Mouse (Mus musculus) bone marrow, adult 2 months (tissue): ENCODE measurements around the gene Gm21970. TPM values are rescaled to one million over a fixed set of nuclear protein-coding genes. Genes with fewer than 3 reads are reported as not detected.

Source experiments
- H3K27ac ChIP-seq: fragments of 200-500 bp; 2 replicates; pipeline ENCODE4 v1.5.1; 2012; ENCODE audit warnings: low read depth, mild to moderate bottlenecking, control low read depth, inconsistent platforms, low read length; ENCODE audit not compliant: control insufficient read depth, poor library complexity, insufficient read depth
- H3K4me1 ChIP-seq: fragments of 200-500 bp; 2 replicates; pipeline ENCODE4 v1.6.1; 2011; ENCODE audit warnings: low read length; ENCODE audit not compliant: control insufficient read depth, insufficient read depth
- H3K4me3 ChIP-seq: fragments of 200-500 bp; replicated peaks from 2 replicates; pipeline ENCODE3; 2011; ENCODE audit warnings: mild to moderate bottlenecking, low read depth, low read length, control low read depth; ENCODE audit not compliant: control insufficient read depth
- CTCF ChIP-seq: fragments of 200-500 bp; IDR thresholded peaks from 2 replicates; pipeline ENCODE4 v1.5.1; 2011; ENCODE audit warnings: low read length, control low read depth; ENCODE audit not compliant: control insufficient read depth, insufficient read depth
- POLR2A ChIP-seq: fragments of 200-500 bp; IDR thresholded peaks from 2 replicates; pipeline ENCODE4 v1.6.1; 2011; ENCODE audit warnings: low read depth, mild to moderate bottlenecking, control low read depth, low read length, borderline replicate concordance; ENCODE audit not compliant: control insufficient read depth
- WGBS: fragments of 180-500 bp; shearing (Covaris S2); methylation state at CpG from one replicate; pipeline ENCODE4 v1.1.7; 2018; 5-methylcytosine and 5-hydroxymethylcytosine counted together
- polyA plus RNA-seq: library from polyadenylated mRNA; stranded (reverse); fragments of >200 nt; gene quantifications from 2 replicates; pipeline ENCODE4 v1.2.4, GENCODE M21; 2011; ENCODE audit warnings: low replicate concordance; ENCODE audit not compliant: missing spikeins, insufficient read depth, insufficient read length

Gene Gm21970
- polyA plus RNA-seq = not detected in 2 replicates

- no peak within 1 kb of the TSS for H3K4me3 ChIP-seq
- TF ChIP-seq POLR2A = no peak
- no peak for TF ChIP-seq CTCF
- 91% methylated on average over 5 of the region's 5 CpGs for WGBS
- H3K27ac ChIP-seq = no peak within 1 kb of the TSS
- peaks cover 1% of the 10 kb centered on the region; the same call in 1 of the 2 replicates for H3K4me1 ChIP-seq
Measured at GRCm38 (mm10) chr16:91391421-91391820, at the start of gene Gm21970. Gene Gm21970, plus strand, starts transcription at chr16:91391721.

GRCm38 (mm10) chr16:91346491-91346890 lies 45.0 kb upstream of the Gm21970 start:
- 83% methylated on average over 9 of the region's 9 CpGs for WGBS
- H3K4me1 ChIP-seq = peaks cover 4% of the 10 kb centered on the region
- peak overlapping the region; percentile 10; the same call in 1 of the 2 replicates for H3K27ac ChIP-seq
- no peak overlapping the region for H3K4me3 ChIP-seq
- TF ChIP-seq POLR2A (no peak), CTCF (no peak)

GRCm38 (mm10) chr16:91347491-91348263 lies 43.8 kb upstream of the Gm21970 start:
- peaks cover 7% of the 10 kb centered on the region for H3K4me1 ChIP-seq
- TF ChIP-seq POLR2A = no peak
- no peak for TF ChIP-seq CTCF
- peak overlapping the region; percentile 73 for H3K27ac ChIP-seq
- no peak overlapping the region for H3K4me3 ChIP-seq
- WGBS = 45% methylated on average over 20 of the region's 20 CpGs

- no peak overlapping the region for H3K4me3 ChIP-seq
- peaks cover 9% of the 10 kb centered on the region for H3K4me1 ChIP-seq
- 77% methylated on average over 14 of the region's 14 CpGs for WGBS
- peak overlapping the region; percentile 73; the same call in 1 of the 2 replicates for H3K27ac ChIP-seq
- no peak for TF ChIP-seq POLR2A
Measured at GRCm38 (mm10) chr16:91348264-91348565, 43.3 kb upstream of the Gm21970 start.

GRCm38 (mm10) chr16:91348588-91349330 lies 42.8 kb upstream of the Gm21970 start:
- Histone ChIP-seq H3K4me1 (peaks cover 12% of the 10 kb centered on the region), H3K4me3 (no peak overlapping the region), H3K27ac (peak overlapping the region; percentile 45)
- WGBS = 77% methylated on average over 28 of the region's 28 CpGs
- TF ChIP-seq POLR2A (no peak), CTCF (no peak)

GRCm38 (mm10) chr16:91352084-91352562 lies 39.4 kb upstream of the Gm21970 start:
- TF ChIP-seq POLR2A (no peak), CTCF (peak; percentile 76)
- Histone ChIP-seq H3K4me1 (peaks cover 15% of the 10 kb centered on the region), H3K4me3 (no peak overlapping the region), H3K27ac (peak overlapping the region; percentile 82)
- 3% methylated on average over 7 of the region's 7 CpGs for WGBS

- TF ChIP-seq POLR2A (no peak), CTCF (no peak)
- H3K27ac ChIP-seq = peak overlapping the region; percentile 82
- H3K4me1 ChIP-seq = peaks cover 15% of the 10 kb centered on the region
- no peak overlapping the region for H3K4me3 ChIP-seq
- WGBS = 16% methylated on average over 7 of the region's 7 CpGs
Measured at GRCm38 (mm10) chr16:91352749-91353148, 38.8 kb upstream of the Gm21970 start.

GRCm38 (mm10) chr16:91353177-91353576 lies 38.3 kb upstream of the Gm21970 start:
- TF ChIP-seq CTCF (no peak), POLR2A (no peak)
- H3K27ac ChIP-seq = peak overlapping the region; percentile 82
- H3K4me3 ChIP-seq = no peak overlapping the region
- 60% methylated on average over 6 of the region's 6 CpGs for WGBS
- peaks cover 15% of the 10 kb centered on the region for H3K4me1 ChIP-seq

- TF ChIP-seq POLR2A = no peak
- TF ChIP-seq CTCF = no peak
- WGBS = 51% methylated on average over 5 of the region's 5 CpGs
- peak overlapping the region; percentile 83 for H3K27ac ChIP-seq
- H3K4me3 ChIP-seq = no peak overlapping the region
- H3K4me1 ChIP-seq = peaks cover 15% of the 10 kb centered on the region
Measured at GRCm38 (mm10) chr16:91353638-91354037, 37.9 kb upstream of the Gm21970 start.
